Mouse (Mus musculus) urinary bladder, postnatal 36 days (tissue): ENCODE data around the gene Lrrn3.

ENCODE experiments used
- DNase-seq, 2 experiments: peaks; one replicate each; pipeline ENCODE4 v3.0.0; 2022; ENCODE audit warnings: low spot score in 2 of 2, mixed read lengths in 1 of 2

Gene Lrrn3

GRCm38 (mm10) chr12:41428806-41429205 is 57.4 kb downstream of the Lrrn3 start:
- no peak for DNase-seq

GRCm38 (mm10) chr12:41427464-41427863 is 58.8 kb downstream of the Lrrn3 start:
- no peak for DNase-seq

GRCm38 (mm10) chr12:41425101-41425679 is 61.0 kb downstream of the Lrrn3 start:
- DNase-seq = no peak

GRCm38 (mm10) chr12:41417961-41418360 is 68.3 kb downstream of the Lrrn3 start:
- DNase-seq = no peak

- no peak for DNase-seq
These were observed 69.1 kb downstream of the Lrrn3 start for GRCm38 (mm10) chr12:41417099-41417498.

- no peak for DNase-seq
These were observed 69.6 kb downstream of the Lrrn3 start for GRCm38 (mm10) chr12:41416635-41417034.

GRCm38 (mm10) chr12:41409431-41409830 is 76.8 kb downstream of the Lrrn3 start:
- no peak for DNase-seq

- no peak for DNase-seq
These were observed 84.3 kb downstream of the Lrrn3 start for GRCm38 (mm10) chr12:41401923-41402322.
